Mouse (Mus musculus) hindbrain, embryonic 11.5 days (tissue): ENCODE results near the gene Pbxip1. TPM values are rescaled to one million over a fixed set of nuclear protein-coding genes. Genes with fewer than 3 reads are reported as not detected.

Experiments used
- ATAC-seq: fragments of 200-750 bp; cut with Nextera tagmentation; 2 replicates; pipeline ENCODE4 v1.8.0; 2017; ENCODE audit warnings: mild to moderate bottlenecking, moderate TSS enrichment, moderate library complexity; ENCODE audit not compliant: low FRiP score
- DNase-seq: peaks from one replicate; pipeline ENCODE4 v3.0.0-alpha.2; 2015; ENCODE audit warnings: low spot score
- H3K27ac ChIP-seq: fragments of 300-500 bp; sonication (generic); 2 replicates; pipeline ENCODE4 v1.5.1; 2014; ENCODE audit warnings: mild to moderate bottlenecking, low read depth, low read length
- H3K27me3 ChIP-seq: fragments of 300-500 bp; sonication (generic); 2 replicates; pipeline ENCODE4 v1.6.1; 2014; ENCODE audit warnings: mild to moderate bottlenecking, low read length, moderate library complexity, mixed read lengths; ENCODE audit not compliant: control insufficient read depth, insufficient read depth
- H3K36me3 ChIP-seq: fragments of 300-500 bp; sonication (generic); 2 replicates; pipeline ENCODE4 v1.6.1; 2014; ENCODE audit warnings: mild to moderate bottlenecking, low read length, moderate library complexity, mixed read lengths; ENCODE audit not compliant: control insufficient read depth, insufficient read depth
- H3K4me1 ChIP-seq: fragments of 300-500 bp; sonication (generic); replicated peaks from 2 replicates; pipeline ENCODE4 v1.6.1; 2014; ENCODE audit warnings: low read length, mixed read lengths; ENCODE audit not compliant: control insufficient read depth, insufficient read depth
- H3K4me2 ChIP-seq: fragments of 300-500 bp; sonication (generic); replicated peaks from 2 replicates; pipeline ENCODE4 v1.6.1; 2014; ENCODE audit warnings: mild to moderate bottlenecking, low read depth, low read length
- H3K4me3 ChIP-seq: fragments of 300-500 bp; sonication (generic); 2 replicates; pipeline ENCODE4 v1.5.1; 2014; ENCODE audit warnings: low read depth, low read length
- H3K9ac ChIP-seq: fragments of 300-500 bp; sonication (generic); 2 replicates; pipeline ENCODE4 v1.6.1; 2014; ENCODE audit warnings: low read depth, low read length
- H3K9me3 ChIP-seq: fragments of 300-500 bp; sonication (generic); 2 replicates; pipeline ENCODE4 v1.6.1; 2016; ENCODE audit warnings: low read length; ENCODE audit not compliant: control insufficient read depth
- WGBS: fragments of 180-500 bp; shearing (Covaris S2); extraction: QIAGEN DNeasy Blood & Tissue Kit; methylation state at CpG from one replicate; pipeline ENCODE4 v1.1.7; 2014; 5-methylcytosine and 5-hydroxymethylcytosine counted together
- polyA plus RNA-seq: library from polyadenylated mRNA; unstranded; fragments of >200 nt; fragmentation: Nextera tagmentation; extraction: Ambion mirVana; gene quantifications from 2 replicates; pipeline ENCODE4 v1.2.1, GENCODE M21; 2014

Pbxip1 gene
- polyA plus RNA-seq, 1 experiment from 2014 or later, result 10.7 TPM

DNA sequence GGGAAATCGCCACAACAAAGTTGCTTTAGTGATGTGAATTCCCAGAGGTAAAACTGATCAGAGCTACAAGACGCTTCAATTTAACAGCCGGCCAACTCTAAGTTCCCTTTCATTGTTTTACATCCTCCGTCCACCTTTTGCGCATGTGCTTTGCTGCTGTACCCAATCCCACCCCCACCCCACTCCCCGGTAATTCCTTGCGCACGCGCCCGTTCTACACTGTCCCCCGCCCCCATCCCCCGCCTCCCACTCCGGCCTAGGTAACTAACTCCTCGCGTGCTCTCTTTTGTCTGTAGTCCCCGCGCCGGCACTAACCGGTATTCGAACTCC, 18.7 kb upstream of the Pbxip1 start:
- H3K4me3 ChIP-seq, result peak overlapping the region; percentile 61
- H3K27ac ChIP-seq, result peak overlapping the region; percentile 58
- DNase-seq (no peak), ATAC-seq (peak; percentile 53)
- H3K36me3 ChIP-seq, result 0 out of 2 replicates have a peak, but pooled peaks cover 3% of the 10 kb centered on the region
- H3K9me3 ChIP-seq, result no peaks in the 10 kb centered on the region
- peak overlapping the region; percentile 87 for H3K4me2 ChIP-seq
- H3K4me1 ChIP-seq, result peaks cover 9% of the 10 kb centered on the region; the same call in 1 of the 2 replicates
- WGBS, result under 1% methylated on average over 20 of the region's 20 CpGs
- no peaks in the 10 kb centered on the region for H3K27me3 ChIP-seq
- peak overlapping the region; percentile 46 for H3K9ac ChIP-seq

DNA sequence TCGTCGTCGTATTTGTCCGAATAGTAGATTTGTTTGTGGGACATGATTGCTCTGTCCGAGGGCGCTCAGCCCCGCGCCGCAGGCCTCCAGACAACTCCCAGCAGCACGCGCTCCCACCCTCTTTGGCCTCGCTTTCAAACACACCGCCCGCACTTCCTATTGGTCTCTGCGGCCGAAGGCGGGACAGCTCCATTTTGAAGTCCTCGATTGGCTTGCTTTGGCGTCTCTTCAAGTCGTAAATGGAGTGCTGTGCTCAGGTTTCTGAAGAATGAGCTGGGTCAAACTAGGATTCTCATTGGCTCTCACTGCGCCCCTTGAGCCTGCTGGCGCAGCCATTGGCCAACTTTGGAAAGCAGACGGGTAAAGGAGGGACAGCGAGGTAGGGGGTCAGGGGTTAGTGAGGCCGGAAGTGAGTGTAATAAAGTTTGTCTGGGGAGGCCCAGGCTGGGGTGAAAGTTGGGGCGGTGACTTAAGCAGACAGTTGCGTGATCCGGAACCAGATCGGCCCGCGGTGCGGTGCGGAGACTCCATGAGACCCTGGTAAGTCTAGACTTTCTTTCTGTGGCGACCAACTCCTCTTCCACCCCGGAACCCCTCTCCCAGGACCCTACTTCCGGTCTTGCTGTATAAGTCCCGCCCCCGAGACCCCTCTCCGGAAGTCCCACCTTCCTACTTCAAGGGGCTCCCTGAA, 18.2 kb upstream of the Pbxip1 start, which contains the start of the genes Cks1b and Shc1:
Cks1b (minus strand) TSS at position 214 of the 691 bp plus-strand sequence.
Shc1 (plus strand) TSS at position 274 of the 691 bp plus-strand sequence.
- no peaks in the 10 kb centered on the region for H3K27me3 ChIP-seq
- H3K9me3 ChIP-seq, result no peaks in the 10 kb centered on the region
- H3K27ac ChIP-seq, result peak within 1 kb of the TSS; percentile 85
- peak within 1 kb of the TSS; percentile 87 for H3K4me2 ChIP-seq
- under 1% methylated on average over 39 of the region's 39 CpGs for WGBS
- H3K4me3 ChIP-seq, result peak within 1 kb of the TSS; percentile 61
- H3K4me1 ChIP-seq, result peaks cover 9% of the 10 kb centered on the region; the same call in 1 of the 2 replicates
- peak within 1 kb of the TSS; percentile 61 for H3K9ac ChIP-seq
- DNase-seq, result peak; percentile 93
- H3K36me3 ChIP-seq, result 0 out of 2 replicates have a peak, but pooled peaks cover 3% of the 10 kb centered on the region
- ATAC-seq, result peak; percentile 97

DNA sequence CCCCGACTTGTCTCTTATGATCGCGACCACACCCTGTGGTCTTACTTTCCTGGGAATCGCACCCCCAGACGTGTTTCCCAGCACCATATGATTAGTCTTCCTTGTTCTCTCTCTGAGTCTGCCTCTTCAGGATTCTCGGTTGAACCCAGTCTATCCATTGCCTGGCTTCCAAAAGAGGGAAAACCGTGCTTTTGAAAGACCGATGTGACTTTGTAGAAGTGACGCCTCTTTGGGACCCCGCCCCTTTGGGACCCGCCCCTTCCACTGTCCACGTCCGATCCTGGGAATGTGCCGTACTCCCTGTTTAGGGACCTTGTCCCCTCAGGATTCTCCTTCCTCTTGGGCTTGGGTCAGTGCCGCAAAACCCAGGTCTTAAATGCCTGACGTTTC, 17.6 kb upstream of the Pbxip1 start:
- Histone ChIP-seq H3K9me3 (no peaks in the 10 kb centered on the region), H3K4me2 (peak overlapping the region; percentile 87), H3K27me3 (no peaks in the 10 kb centered on the region), H3K36me3 (0 out of 2 replicates have a peak, but pooled peaks cover 3% of the 10 kb centered on the region), H3K27ac (peak overlapping the region; percentile 85), H3K9ac (peak overlapping the region; percentile 61), H3K4me3 (peak overlapping the region; percentile 61), H3K4me1 (peaks cover 9% of the 10 kb centered on the region; the same call in 1 of the 2 replicates)
- WGBS, result under 1% methylated on average over 16 of the region's 16 CpGs
- DNase-seq (peak; percentile 82), ATAC-seq (peak; percentile 31)

DNA sequence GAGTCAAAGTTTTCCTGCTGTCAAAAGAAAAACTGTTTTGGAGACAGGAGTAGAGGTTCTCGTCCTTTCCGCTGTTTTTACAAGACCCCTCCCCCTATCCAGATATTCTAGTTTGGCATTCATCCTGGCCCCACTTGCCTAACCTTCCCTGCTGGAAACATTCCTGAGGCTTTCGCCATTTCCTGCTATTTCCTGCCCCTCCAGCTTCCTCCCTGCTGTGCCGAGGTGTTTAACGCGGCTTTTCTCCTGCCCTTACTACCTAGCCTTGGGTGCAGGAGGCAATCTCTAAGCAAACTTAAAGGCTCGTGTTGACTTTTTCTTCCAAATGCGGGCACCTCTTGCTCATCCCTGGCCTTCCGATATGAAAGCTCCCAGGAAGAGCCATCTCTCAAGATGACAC, 16.9 kb upstream of the Pbxip1 start:
- peak overlapping the region; percentile 85 for H3K27ac ChIP-seq
- H3K36me3 ChIP-seq, result 0 out of 2 replicates have a peak, but pooled peaks cover 3% of the 10 kb centered on the region
- WGBS, result 3% methylated on average over 9 of the region's 9 CpGs
- peak overlapping the region; percentile 87 for H3K4me2 ChIP-seq
- DNase-seq (peak; percentile 31), ATAC-seq (no peak)
- peak overlapping the region; percentile 61 for H3K9ac ChIP-seq
- no peaks in the 10 kb centered on the region for H3K27me3 ChIP-seq
- peaks cover 9% of the 10 kb centered on the region; the same call in 1 of the 2 replicates for H3K4me1 ChIP-seq
- H3K9me3 ChIP-seq, result no peaks in the 10 kb centered on the region
- H3K4me3 ChIP-seq, result peak overlapping the region; percentile 61

DNA sequence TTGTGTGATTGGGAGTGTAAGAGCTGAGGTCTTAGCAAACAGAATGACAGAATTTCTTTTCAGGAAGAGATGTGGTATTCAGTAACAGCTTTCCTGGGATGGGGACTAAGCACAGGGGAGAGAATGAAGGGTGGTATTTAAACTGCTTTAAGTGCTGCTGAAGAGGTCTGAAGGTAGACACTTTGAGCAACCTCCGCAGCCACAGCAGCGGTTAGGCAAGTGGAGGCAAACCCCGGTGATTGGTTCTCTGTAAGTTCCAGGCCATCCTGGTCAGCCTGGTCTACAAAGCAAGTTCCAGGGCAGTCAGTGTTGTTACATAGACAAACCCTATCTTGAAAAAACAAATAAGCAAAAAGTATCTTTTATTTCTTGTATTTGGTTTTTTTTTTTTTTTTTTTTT, 16.5 kb upstream of the Pbxip1 start:
- ATAC-seq (no peak), DNase-seq (no peak)
- H3K27ac ChIP-seq, result peak overlapping the region; percentile 58; the same call in 1 of the 2 replicates
- 31% methylated on average over 3 of the region's 3 CpGs for WGBS
- peak overlapping the region; percentile 87 for H3K4me2 ChIP-seq
- H3K9me3 ChIP-seq, result no peaks in the 10 kb centered on the region
- 0 out of 2 replicates have a peak, but pooled peaks cover under 1% of the 10 kb centered on the region for H3K36me3 ChIP-seq
- peak overlapping the region; percentile 61 for H3K4me3 ChIP-seq
- peaks cover 9% of the 10 kb centered on the region; the same call in 1 of the 2 replicates for H3K4me1 ChIP-seq
- peak overlapping the region; percentile 61; the same call in 1 of the 2 replicates for H3K9ac ChIP-seq
- no peaks in the 10 kb centered on the region for H3K27me3 ChIP-seq

DNA sequence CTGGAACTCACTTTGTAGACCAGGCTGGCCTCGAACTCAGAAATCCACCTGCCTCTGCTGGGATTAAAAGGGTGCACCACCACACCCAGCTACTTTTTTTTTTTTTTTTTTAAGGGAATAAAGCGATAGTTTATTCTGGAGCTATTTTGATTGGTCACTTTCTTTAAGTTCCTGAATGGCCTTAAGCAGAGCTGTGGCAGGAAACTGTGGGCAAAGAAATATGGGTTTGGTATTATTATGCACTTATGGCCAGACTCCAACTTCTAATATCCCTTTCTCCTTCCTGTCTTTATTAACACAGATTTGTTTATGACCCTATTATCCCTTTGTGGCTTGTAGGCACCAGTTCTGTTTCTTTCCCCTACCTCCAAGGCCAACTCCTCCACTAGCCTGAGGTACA, 16.1 kb upstream of the Pbxip1 start:
- 60% methylated on average over 2 of the region's 2 CpGs for WGBS
- no peak for DNase-seq
- Histone ChIP-seq H3K27me3 (no peaks in the 10 kb centered on the region), H3K36me3 (no peaks in the 10 kb centered on the region), H3K9me3 (no peaks in the 10 kb centered on the region), H3K9ac (no peak overlapping the region), H3K4me3 (no peak overlapping the region), H3K4me2 (no peak overlapping the region), H3K4me1 (peaks cover 9% of the 10 kb centered on the region; the same call in 1 of the 2 replicates), H3K27ac (peak overlapping the region; percentile 44; the same call in 1 of the 2 replicates)
- no peak for ATAC-seq

DNA sequence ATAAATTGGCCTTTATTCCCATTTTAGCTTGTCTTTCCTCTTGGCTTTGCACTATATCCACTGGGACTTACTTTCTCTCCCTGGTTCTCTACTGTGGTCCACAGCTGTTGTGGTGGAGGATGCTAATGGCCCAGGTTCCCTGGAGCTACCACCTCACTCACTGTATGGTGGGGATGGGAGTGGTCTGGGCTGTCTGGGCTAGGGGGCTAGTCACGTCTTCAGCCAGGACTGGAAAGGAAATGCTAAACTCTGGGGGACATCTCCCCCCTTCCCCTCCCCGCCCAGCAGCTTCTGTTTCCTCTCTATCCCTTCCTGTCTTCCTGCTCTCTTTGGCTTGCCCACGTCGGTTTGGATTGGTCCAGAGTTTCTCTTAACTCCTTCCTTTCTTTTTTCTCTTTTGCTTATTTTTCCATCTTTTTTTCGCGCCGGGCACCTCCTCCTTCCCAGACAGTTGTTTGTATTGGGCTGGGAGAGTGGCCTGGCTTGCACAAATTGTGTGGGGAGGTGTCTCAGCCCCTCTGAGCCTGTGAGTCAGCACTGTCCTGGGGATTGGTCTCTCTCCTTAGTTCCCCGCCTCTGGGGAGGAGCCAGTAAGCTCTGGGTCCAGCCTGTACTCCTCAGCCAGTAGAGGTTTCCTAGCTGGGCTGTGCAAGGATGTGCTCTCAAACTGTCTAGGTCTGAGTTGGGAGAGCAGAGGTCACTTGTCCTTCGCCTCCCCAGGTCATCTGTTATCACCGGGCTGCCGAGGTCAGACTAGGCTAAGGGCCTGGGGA, 15.3 kb upstream of the Pbxip1 start:
- 3% methylated on average over 11 of the region's 11 CpGs for WGBS
- peak; percentile 41 for ATAC-seq
- H3K9ac ChIP-seq, result peak overlapping the region; percentile 58
- no peaks in the 10 kb centered on the region for H3K9me3 ChIP-seq
- H3K36me3 ChIP-seq, result no peaks in the 10 kb centered on the region
- H3K4me1 ChIP-seq, result peaks cover 9% of the 10 kb centered on the region; the same call in 1 of the 2 replicates
- DNase-seq, result peak; percentile 65
- H3K4me2 ChIP-seq, result peak overlapping the region; percentile 56
- no peaks in the 10 kb centered on the region for H3K27me3 ChIP-seq
- H3K4me3 ChIP-seq, result peak overlapping the region; percentile 41
- peak overlapping the region; percentile 65; the same call in 1 of the 2 replicates for H3K27ac ChIP-seq

DNA sequence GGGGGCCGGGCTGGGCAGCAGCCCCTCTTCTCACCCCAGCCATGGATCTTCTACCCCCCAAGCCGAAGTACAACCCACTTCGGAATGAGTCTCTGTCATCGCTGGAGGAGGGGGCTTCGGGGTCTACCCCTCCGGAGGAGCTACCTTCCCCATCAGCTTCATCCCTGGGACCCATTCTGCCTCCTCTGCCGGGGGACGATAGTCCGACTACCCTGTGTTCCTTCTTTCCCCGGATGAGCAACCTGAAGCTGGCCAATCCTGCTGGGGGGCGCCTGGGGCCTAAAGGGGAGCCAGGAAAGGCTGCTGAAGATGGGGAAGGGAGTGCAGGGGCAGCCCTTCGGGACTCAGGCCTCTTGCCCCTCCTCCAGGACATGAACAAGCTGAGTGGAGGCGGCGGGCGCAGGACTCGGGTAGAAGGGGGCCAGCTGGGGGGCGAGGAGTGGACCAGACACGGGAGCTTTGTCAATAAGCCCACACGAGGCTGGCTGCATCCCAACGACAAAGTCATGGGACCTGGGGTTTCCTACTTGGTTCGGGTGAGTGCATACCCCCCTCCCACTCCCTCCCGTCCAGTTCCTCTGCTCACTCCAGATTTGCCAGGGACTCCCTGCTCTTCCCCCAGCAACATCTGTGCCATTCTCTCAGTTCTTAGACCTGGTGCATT, 14.6 kb upstream of the Pbxip1 start:
- H3K27ac ChIP-seq, result peak overlapping the region; percentile 65
- H3K9me3 ChIP-seq, result no peaks in the 10 kb centered on the region
- H3K9ac ChIP-seq, result peak overlapping the region; percentile 58
- peaks cover 9% of the 10 kb centered on the region; the same call in 1 of the 2 replicates for H3K4me1 ChIP-seq
- DNase-seq (peak; percentile 18), ATAC-seq (no peak)
- no peaks in the 10 kb centered on the region for H3K27me3 ChIP-seq
- peak overlapping the region; percentile 41 for H3K4me3 ChIP-seq
- peak overlapping the region; percentile 56 for H3K4me2 ChIP-seq
- H3K36me3 ChIP-seq, result no peaks in the 10 kb centered on the region
- WGBS, result 5% methylated on average over 21 of the region's 22 CpGs
